Mouse (Mus musculus) CH12F3 (cell line): ENCODE results near the gene Eme1.
"Not testable (repeated sequence)": the region's sequence is repeated elsewhere in the genome, so short reads cannot be mapped to it uniquely, and the experiment has no call there.

ENCODE experiments used
- in situ Hi-C: fragments of 300-500 bp; cut with MboI; formaldehyde crosslinking; loops from 2 replicates; pipeline ENCODE4 v1.14.3; 2020; ENCODE audit warnings: low sequenced_read_pairs

The Eme1 gene

GRCm38 (mm10) chr11:94653663-94654436, at the start of gene Eme1, which contains the start of gene Mrpl27:
Gene Eme1, minus strand, starts transcription at chr11:94653964.
Gene Mrpl27, plus strand, starts transcription at chr11:94653767.
- in situ Hi-C loops: no loop called here

- in situ Hi-C loops: no loop called here
Measured at GRCm38 (mm10) chr11:94702216-94702610, 48.4 kb upstream of the Eme1 start.

GRCm38 (mm10) chr11:94701401-94702215, 47.8 kb upstream of the Eme1 start:
- in situ Hi-C loops: no loop called here

GRCm38 (mm10) chr11:94699399-94699798, 45.6 kb upstream of the Eme1 start:
- in situ Hi-C loops: no loop called here

GRCm38 (mm10) chr11:94697703-94698464, 44.1 kb upstream of the Eme1 start:
- in situ Hi-C loops: no loop called here

GRCm38 (mm10) chr11:94697140-94697539, 43.4 kb upstream of the Eme1 start:
- in situ Hi-C loops: no loop called here

- in situ Hi-C loops: no loop called here
Measured at GRCm38 (mm10) chr11:94695508-94695907, 41.7 kb upstream of the Eme1 start.

GRCm38 (mm10) chr11:94692502-94692901, 38.7 kb upstream of the Eme1 start:
- in situ Hi-C loops: not testable (repeated sequence)

- in situ Hi-C loops: no loop called here
Measured at GRCm38 (mm10) chr11:94687178-94687577, 33.4 kb upstream of the Eme1 start.

GRCm38 (mm10) chr11:94682427-94682826, 28.7 kb upstream of the Eme1 start:
- in situ Hi-C loops: no loop called here

- in situ Hi-C loops: no loop called here
Measured at GRCm38 (mm10) chr11:94681640-94682039, 27.9 kb upstream of the Eme1 start.

- in situ Hi-C loops: no loop called here
Measured at GRCm38 (mm10) chr11:94680639-94681038, 26.9 kb upstream of the Eme1 start.

- in situ Hi-C loops: no loop called here
Measured at GRCm38 (mm10) chr11:94677607-94678145, 23.9 kb upstream of the Eme1 start.

GRCm38 (mm10) chr11:94676754-94677606, 23.2 kb upstream of the Eme1 start, which contains the start of gene Xylt2:
Gene Xylt2, minus strand, starts transcription at chr11:94677515.
- in situ Hi-C loops: no loop called here

- in situ Hi-C loops: no loop called here
Measured at GRCm38 (mm10) chr11:94676308-94676707, 22.5 kb upstream of the Eme1 start.

GRCm38 (mm10) chr11:94675446-94675845, 21.7 kb upstream of the Eme1 start:
- in situ Hi-C loops: no loop called here

- in situ Hi-C loops: no loop called here
Measured at GRCm38 (mm10) chr11:94674984-94675383, 21.2 kb upstream of the Eme1 start.

GRCm38 (mm10) chr11:94665281-94665680, 11.5 kb upstream of the Eme1 start:
- in situ Hi-C loops: no loop called here

- in situ Hi-C loops: no loop called here
Measured at GRCm38 (mm10) chr11:94661344-94661743, 7.6 kb upstream of the Eme1 start.

- in situ Hi-C loops: no loop called here
Measured at GRCm38 (mm10) chr11:94652973-94653372, 791 bp downstream of the Eme1 start.
